Mouse (Mus musculus) kidney, adult 2 months (tissue): ENCODE measurements around the gene Zfp825. TPM values are rescaled to one million over a fixed set of nuclear protein-coding genes. Genes with fewer than 3 reads are reported as not detected.
"Not testable (repeated sequence)": the region's sequence is repeated elsewhere in the genome, so short reads cannot be mapped to it uniquely, and the experiment has no call there.

Experiments
- DNase-seq: peaks from one replicate; pipeline ENCODE4 v3.0.0; 2021
- H3K27ac ChIP-seq: fragments of 200-500 bp; 2 replicates; pipeline ENCODE4 v1.5.1; 2012; ENCODE audit warnings: low read depth, low read length, control low read depth, inconsistent platforms; ENCODE audit not compliant: insufficient read depth
- H3K27me3 ChIP-seq: fragments of 200-500 bp; replicated peaks from 2 replicates; pipeline ENCODE4 v1.6.1; 2012; ENCODE audit warnings: mild to moderate bottlenecking, moderate library complexity, low read length, inconsistent platforms; ENCODE audit not compliant: control insufficient read depth, insufficient read depth
- H3K36me3 ChIP-seq: fragments of 200-500 bp; 2 replicates; pipeline ENCODE4 v1.6.1; 2012; ENCODE audit warnings: mild to moderate bottlenecking, moderate library complexity, low read length, inconsistent platforms; ENCODE audit not compliant: control insufficient read depth, insufficient read depth
- H3K4me1 ChIP-seq: fragments of 200-500 bp; 2 replicates; pipeline ENCODE4 v1.6.1; 2011; ENCODE audit warnings: low read length; ENCODE audit not compliant: control insufficient read depth, insufficient read depth
- H3K4me3 ChIP-seq: fragments of 200-500 bp; 2 replicates; pipeline ENCODE4 v1.5.1; 2011; ENCODE audit warnings: mild to moderate bottlenecking, low read depth, low read length, control low read depth; ENCODE audit not compliant: insufficient read depth
- CTCF ChIP-seq: fragments of 200-500 bp; conservative IDR thresholded peaks from 2 replicates; pipeline ENCODE4 v1.5.1; 2011; ENCODE audit warnings: low read depth, mild to moderate bottlenecking, control low read depth, low read length, moderate library complexity, mixed read lengths; ENCODE audit not compliant: insufficient read depth, insufficient read length
- POLR2A ChIP-seq: fragments of 200-500 bp; IDR thresholded peaks from one replicate; pipeline ENCODE4 v1.6.1; 2011; ENCODE audit warnings: low read depth, low read length, control low read depth
- WGBS: fragments of 180-500 bp; shearing (Covaris S2); methylation state at CpG from one replicate; pipeline ENCODE4 v1.1.7; 2018; 5-methylcytosine and 5-hydroxymethylcytosine counted together
- polyA plus RNA-seq: library from polyadenylated mRNA; depleted of rRNA; stranded (reverse); fragments of >200 nt; gene quantifications from 2 replicates; pipeline ENCODE4 v1.2.3, GENCODE M21; 2012

Zfp825 gene
- polyA plus RNA-seq, 1 experiment: 1.7 TPM

- H3K4me3 ChIP-seq: peak overlapping the region; percentile 57
- H3K27ac ChIP-seq: peak overlapping the region; percentile 71
- TF ChIP-seq POLR2A (peak; percentile 75), CTCF (0 out of 2 replicates have a peak, but pooled peaks have one; percentile 5)
- no peaks in the 10 kb centered on the region; the same call in 1 of the 2 replicates for H3K4me1 ChIP-seq
- H3K27me3 ChIP-seq: no peaks in the 10 kb centered on the region
- H3K36me3 ChIP-seq: no peaks in the 10 kb centered on the region
- peak; percentile 92 for DNase-seq
- under 1% methylated on average over 15 of the region's 15 CpGs for WGBS
These were observed 28.9 kb upstream of the Zfp825 start for GRCm38 (mm10) chr13:74522481-74523237.

GRCm38 (mm10) chr13:74522141-74522480, 28.3 kb upstream of the Zfp825 start:
- DNase-seq, H3K4me1 ChIP-seq, H3K27ac ChIP-seq, H3K36me3 ChIP-seq, H3K27me3 ChIP-seq: not testable (repeated sequence)
- H3K4me3 ChIP-seq: peak overlapping the region; percentile 57
- under 1% methylated on average over 3 of the region's 3 CpGs for WGBS

GRCm38 (mm10) chr13:74507981-74508380, 14.2 kb upstream of the Zfp825 start:
- not testable (repeated sequence) for H3K36me3 ChIP-seq, H3K4me3 ChIP-seq, H3K27me3 ChIP-seq, H3K4me1 ChIP-seq, H3K27ac ChIP-seq
- WGBS: 81% methylated on average over 6 of the region's 6 CpGs
- DNase-seq: peak; percentile 75

GRCm38 (mm10) chr13:74502851-74503250, 9.1 kb upstream of the Zfp825 start:
- not testable (repeated sequence) for H3K36me3 ChIP-seq, H3K4me1 ChIP-seq, H3K27ac ChIP-seq, DNase-seq, H3K4me3 ChIP-seq, H3K27me3 ChIP-seq
- 78% methylated on average over 1 of the region's 1 CpGs for WGBS

- not testable (repeated sequence) for H3K27ac ChIP-seq, H3K36me3 ChIP-seq, H3K4me3 ChIP-seq, H3K4me1 ChIP-seq, H3K27me3 ChIP-seq
- peak; percentile 58 for DNase-seq
- 23% methylated on average over 1 of the region's 1 CpGs for WGBS
These were observed 5.9 kb upstream of the Zfp825 start for GRCm38 (mm10) chr13:74499696-74500095.

- 88% methylated on average over 3 of the region's 3 CpGs for WGBS
- H3K27ac ChIP-seq, H3K27me3 ChIP-seq, H3K4me3 ChIP-seq, H3K36me3 ChIP-seq, H3K4me1 ChIP-seq, DNase-seq: not testable (repeated sequence)
These were observed 9.5 kb downstream of the Zfp825 start for GRCm38 (mm10) chr13:74484326-74484725.

- H3K4me1 ChIP-seq, H3K36me3 ChIP-seq, H3K27me3 ChIP-seq, H3K4me3 ChIP-seq, H3K27ac ChIP-seq, DNase-seq: not testable (repeated sequence)
- 78% methylated on average over 2 of the region's 2 CpGs for WGBS
These were observed 22.3 kb downstream of the Zfp825 start for GRCm38 (mm10) chr13:74471468-74471867.

- H3K4me1 ChIP-seq: no peaks in the 10 kb centered on the region
- no peaks in the 10 kb centered on the region for H3K36me3 ChIP-seq
- WGBS: under 1% methylated on average over 23 of the region's 23 CpGs
- TF ChIP-seq CTCF (no peak), POLR2A (peak; percentile 64)
- peak overlapping the region; percentile 91 for H3K27ac ChIP-seq
- peak; percentile 92 for DNase-seq
- H3K4me3 ChIP-seq: peak overlapping the region; percentile 91
- H3K27me3 ChIP-seq: no peaks in the 10 kb centered on the region
These were observed 30.9 kb downstream of the Zfp825 start for GRCm38 (mm10) chr13:74462699-74463385.

GRCm38 (mm10) chr13:74462318-74462698, 31.5 kb downstream of the Zfp825 start:
- H3K27me3 ChIP-seq, H3K4me1 ChIP-seq, H3K36me3 ChIP-seq, DNase-seq: not testable (repeated sequence)
- Histone ChIP-seq H3K4me3 (peak overlapping the region; percentile 91), H3K27ac (peak overlapping the region; percentile 43)
- WGBS: 3% methylated on average over 7 of the region's 7 CpGs
